Mouse (Mus musculus) ES-E14 (cell line): ENCODE measurements at regions not wholly inside any gene's neighbourhood (a gene's known extent, or its start where the extent isn't known, plus 50 kb on each side); places are given as distances from the start of the nearest gene placed in this dataset.

Experiments
- CHD2 ChIP-seq: IDR thresholded peaks from 2 replicates; pipeline ENCODE4 v1.6.1; 2014; ENCODE audit warnings: mild to moderate bottlenecking, low read depth, low read length, inconsistent platforms
- HCFC1 ChIP-seq: IDR thresholded peaks from 2 replicates; pipeline ENCODE4 v1.6.1; 2012; ENCODE audit warnings: low read length, inconsistent platforms, borderline replicate concordance; ENCODE audit not compliant: insufficient read depth
- MAFK ChIP-seq: IDR thresholded peaks from 2 replicates; pipeline ENCODE4 v1.6.1; 2014; ENCODE audit warnings: mild to moderate bottlenecking, low read depth, low read length, inconsistent platforms; ENCODE audit not compliant: insufficient read depth
- ZC3H11A ChIP-seq: IDR thresholded peaks from 2 replicates; pipeline ENCODE4 v1.6.1; 2012; ENCODE audit warnings: low read depth, mild to moderate bottlenecking, inconsistent platforms, low read length, borderline replicate concordance
- ZNF384 ChIP-seq: IDR thresholded peaks from 2 replicates; pipeline ENCODE4 v1.6.1; 2012; ENCODE audit warnings: low read depth, low read length, inconsistent platforms

DNA sequence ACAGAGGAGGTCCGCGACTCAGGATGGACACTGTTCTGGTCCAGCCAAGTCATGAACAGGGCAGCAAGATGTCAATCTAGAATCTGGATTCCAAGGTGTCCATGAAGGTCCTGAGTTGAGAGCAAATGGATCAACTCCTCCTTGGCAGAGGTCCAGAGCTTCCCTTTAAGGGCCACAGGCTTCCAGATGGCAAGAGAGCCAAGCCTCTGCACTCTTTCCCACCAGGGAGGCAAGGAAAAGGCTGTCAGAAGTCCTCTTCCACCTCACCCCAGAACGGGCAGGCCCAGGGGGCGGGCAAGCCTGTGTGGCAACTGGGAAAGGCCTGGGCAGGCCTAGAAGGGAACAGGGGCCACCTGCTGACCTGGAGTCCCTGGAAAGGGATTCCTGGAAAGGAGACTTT is 58.7 kb upstream of the Ppp1r26 start:
- no peak for TF ChIP-seq ZC3H11A
- no peak for TF ChIP-seq CHD2
- no peak for TF ChIP-seq MAFK
- TF ChIP-seq ZNF384: no peak
- TF ChIP-seq HCFC1: no peak
